8 mouse cellular contexts compared by ENCODE assay signal in the genomic region with DNA sequence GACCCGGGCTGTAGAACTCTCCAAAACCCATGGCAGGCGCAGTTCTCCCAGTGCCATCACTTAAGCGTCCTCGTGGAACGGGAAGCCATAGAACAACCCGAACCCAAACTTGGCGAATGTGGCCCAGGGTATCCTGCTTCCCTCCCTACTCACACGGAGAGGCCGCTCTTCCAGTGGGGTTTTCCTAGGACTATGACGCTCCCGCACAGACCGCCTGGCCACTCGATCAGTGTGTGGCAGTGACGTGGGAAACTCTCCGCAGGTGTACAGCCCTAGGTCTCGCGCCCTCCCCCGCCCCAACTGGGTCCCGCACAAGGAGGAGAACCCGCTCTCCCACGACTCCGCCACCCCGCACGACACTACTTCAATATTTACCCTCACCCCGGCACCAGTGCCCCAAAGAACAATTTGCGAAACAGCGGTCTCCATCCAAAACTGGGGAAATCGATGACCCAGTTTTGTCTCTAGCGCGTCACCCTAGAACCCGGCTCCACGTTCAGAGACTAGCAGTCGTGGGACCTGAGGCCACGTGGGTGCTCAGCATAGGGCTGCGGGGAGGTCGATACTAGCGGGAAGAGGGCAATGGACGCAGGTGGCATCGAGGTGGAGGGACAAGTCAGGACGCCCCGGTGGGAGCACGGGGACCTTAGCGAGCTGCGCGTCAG. TPM values are rescaled to one million over a fixed set of nuclear protein-coding genes. Genes with fewer than 3 reads are reported as not detected.
DNase-seq lines count a peak whose midpoint lies in the region; ATAC-seq and TF ChIP-seq lines count a peak whose summit lies in the region.

No protein-coding gene starts in this region.

- no peaks in the 10 kb centered on the region for H3K9me3 ChIP-seq in embryonic facial prominence, embryonic 12.5 days
- H3K9me3 ChIP-seq in intestine, embryonic 15.5 days: no peaks in the 10 kb centered on the region
- H3K9me3 ChIP-seq in neural tube, embryonic 13.5 days: no peaks in the 10 kb centered on the region

- peaks cover 18% of the 10 kb centered on the region for H3K27me3 ChIP-seq in embryonic facial prominence, embryonic 12.5 days
- peaks cover 18% of the 10 kb centered on the region for H3K27me3 ChIP-seq in intestine, embryonic 15.5 days (replicated peaks)
- H3K27me3 ChIP-seq in neural tube, embryonic 13.5 days: peaks cover 32% of the 10 kb centered on the region

- DNase-seq in layer of hippocampus, adult 2 months (ENCODE audit: low spot score in 2 of 2): no peak
- DNase-seq in layer of hippocampus, postnatal 14 days (ENCODE audit: low spot score in 2 of 2): no peak
- DNase-seq in frontal cortex, postnatal 14 days (ENCODE audit: low spot score in 2 of 2): no peak
- no peak for DNase-seq in kidney, postnatal 25 days

- H3K4me2 ChIP-seq in embryonic facial prominence, embryonic 12.5 days (replicated peaks): peak overlapping the region; percentile 92
- H3K4me2 ChIP-seq in intestine, embryonic 15.5 days (replicated peaks): peak overlapping the region; percentile 100
- H3K4me2 ChIP-seq in neural tube, embryonic 13.5 days: peak overlapping the region; percentile 95

- WGBS in embryonic facial prominence, embryonic 12.5 days: 5% methylated on average over 45 of the region's 45 CpGs
- 5% methylated on average over 45 of the region's 45 CpGs for WGBS in intestine, embryonic 15.5 days
- 3% methylated on average over 45 of the region's 45 CpGs for WGBS in neural tube, embryonic 13.5 days

- H3K4me1 ChIP-seq in embryonic facial prominence, embryonic 12.5 days: peaks cover 6% of the 10 kb centered on the region; the same call in 1 of the 2 replicates
- peaks cover 15% of the 10 kb centered on the region for H3K4me1 ChIP-seq in intestine, embryonic 15.5 days (replicated peaks)
- H3K4me1 ChIP-seq in neural tube, embryonic 13.5 days (replicated peaks): peaks cover 24% of the 10 kb centered on the region

- no peaks in the 10 kb centered on the region for H3K36me3 ChIP-seq in embryonic facial prominence, embryonic 12.5 days
- no peaks in the 10 kb centered on the region for H3K36me3 ChIP-seq in intestine, embryonic 15.5 days
- H3K36me3 ChIP-seq in neural tube, embryonic 13.5 days: no peaks in the 10 kb centered on the region

- peak overlapping the region; percentile 59 for H3K4me3 ChIP-seq in layer of hippocampus, adult 2 months
- peak overlapping the region; percentile 50 for H3K4me3 ChIP-seq in embryonic facial prominence, embryonic 12.5 days
- H3K4me3 ChIP-seq in intestine, embryonic 15.5 days (replicated peaks): peak overlapping the region; percentile 55
- H3K4me3 ChIP-seq in neural tube, embryonic 13.5 days: peak overlapping the region; percentile 53

- peak; percentile 38; the same call in 1 of the 2 replicates for ATAC-seq in embryonic facial prominence, embryonic 12.5 days (ENCODE audit: insufficient number of reproducible peaks, insufficient read depth, low FRiP score, low TSS enrichment)
- peak; percentile 67 for ATAC-seq in intestine, embryonic 15.5 days
- peak; percentile 32; the same call in 1 of the 2 replicates for ATAC-seq in neural tube, embryonic 13.5 days (ENCODE audit: low read depth)
- no peak for ATAC-seq in erythroid progenitor cell, adult 5-6 weeks (replicated peaks; ENCODE audit: low FRiP score, poor library complexity, severe bottlenecking)

- no peak for TF ChIP-seq CTCF in layer of hippocampus, adult 2 months (conservative IDR thresholded peaks at IDR 0.05)

- H3K27ac ChIP-seq in layer of hippocampus, adult 2 months: peak overlapping the region; percentile 85
- H3K27ac ChIP-seq in embryonic facial prominence, embryonic 12.5 days: no peak overlapping the region
- H3K27ac ChIP-seq in intestine, embryonic 15.5 days: no peak overlapping the region
- H3K27ac ChIP-seq in neural tube, embryonic 13.5 days (replicated peaks): no peak overlapping the region

- peak overlapping the region; percentile 44; the same call in 1 of the 2 replicates for H3K9ac ChIP-seq in embryonic facial prominence, embryonic 12.5 days
- peak overlapping the region; percentile 53 for H3K9ac ChIP-seq in intestine, embryonic 15.5 days
- H3K9ac ChIP-seq in neural tube, embryonic 13.5 days: peak overlapping the region; percentile 70

RNA-seq across cellular contexts. Expression of a gene that starts 0.6 kb away (rescaled TPM):
- total RNA-seq in layer of hippocampus, adult 2 months (2021): 10 to 100 TPM; 60.7 to 62.4 TPM
- 10 to 100 TPM; 75.4 to 91.4 TPM for total RNA-seq in layer of hippocampus, postnatal 14 days (2021)
- 2.0 and 2.1 TPM in 2 replicates for polyA plus RNA-seq in embryonic facial prominence, embryonic 12.5 days (2016; fragmentation: Nextera tagmentation; extraction: Ambion mirVana)
- polyA plus RNA-seq in intestine, embryonic 15.5 days (2015; fragmentation: Nextera tagmentation; extraction: Ambion mirVana): 9.5 and 20.6 TPM in 2 replicates
- polyA plus RNA-seq in neural tube, embryonic 13.5 days (2015; fragmentation: Nextera tagmentation; extraction: Ambion mirVana): 6.9 and 8.3 TPM in 2 replicates
- total RNA-seq in erythroid progenitor cell, adult 5-6 weeks (2015; ENCODE audit: low replicate concordance): not detected in 2 replicates
- not detected in 2 replicates for total RNA-seq in erythroid progenitor cell, adult 5-6 weeks (2017; ENCODE audit: low replicate concordance)

RNA-seq across cellular contexts. Expression of a gene that starts 22.3 kb away (rescaled TPM):
- 100 to 1,000 TPM; 125 to 131 TPM for total RNA-seq in layer of hippocampus, adult 2 months (2021)
- 100 to 1,000 TPM; 112 to 130 TPM for total RNA-seq in layer of hippocampus, postnatal 14 days (2021)
- polyA plus RNA-seq in embryonic facial prominence, embryonic 12.5 days (2016; fragmentation: Nextera tagmentation; extraction: Ambion mirVana): 378 and 390 TPM in 2 replicates
- 278 and 287 TPM in 2 replicates for polyA plus RNA-seq in intestine, embryonic 15.5 days (2015; fragmentation: Nextera tagmentation; extraction: Ambion mirVana)
- polyA plus RNA-seq in neural tube, embryonic 13.5 days (2015; fragmentation: Nextera tagmentation; extraction: Ambion mirVana): 239 and 248 TPM in 2 replicates
- 42.5 and 54.9 TPM in 2 replicates for total RNA-seq in erythroid progenitor cell, adult 5-6 weeks (2015; ENCODE audit: low replicate concordance)
- 122 and 151 TPM in 2 replicates for total RNA-seq in erythroid progenitor cell, adult 5-6 weeks (2017; ENCODE audit: low replicate concordance)

RNA-seq across cellular contexts. Expression of a gene that starts 41.2 kb away (rescaled TPM):
- total RNA-seq in layer of hippocampus, adult 2 months (2021): under 1 TPM; 0.49 to 0.66 TPM
- under 1 TPM in 1 of 2 experiments, not detected in 1; 0.55 TPM for total RNA-seq in layer of hippocampus, postnatal 14 days (2021)
- polyA plus RNA-seq in embryonic facial prominence, embryonic 12.5 days (2016; fragmentation: Nextera tagmentation; extraction: Ambion mirVana): 112 and 283 TPM in 2 replicates
- 0.15 and 0.16 TPM in 2 replicates for polyA plus RNA-seq in intestine, embryonic 15.5 days (2015; fragmentation: Nextera tagmentation; extraction: Ambion mirVana)
- polyA plus RNA-seq in neural tube, embryonic 13.5 days (2015; fragmentation: Nextera tagmentation; extraction: Ambion mirVana): not detected in 2 replicates
- not detected in 2 replicates for total RNA-seq in erythroid progenitor cell, adult 5-6 weeks (2015; ENCODE audit: low replicate concordance)
- total RNA-seq in erythroid progenitor cell, adult 5-6 weeks (2017; ENCODE audit: low replicate concordance): not detected in 2 replicates

Comparison
In these comparisons a context has a peak if more than half of its experiments do, and no peak if none do; other contexts are left out.
1. RNA of a gene that starts 0.6 kb away (total RNA-seq): 75.4 to 91.4 TPM in layer of hippocampus, postnatal 14 days and 60.7 to 62.4 TPM in layer of hippocampus, adult 2 months; not detected in erythroid progenitor cell, adult 5-6 weeks; every median in the first group is over 10 times any median in the second.
2. Peak in every context shown above with its lines, with median percentiles within 50 percentile points of each other: H3K4me3 ChIP-seq, H3K4me2 ChIP-seq and H3K9ac ChIP-seq.